Mouse (Mus musculus): ENCODE measurements around the gene Gmeb2. TPM values are rescaled to one million over a fixed set of nuclear protein-coding genes. Genes with fewer than 3 reads are reported as not detected.

Gmeb2 gene
- polyA plus RNA-seq, 1 experiment from 2014 or later: 21.6 TPM

- Histone ChIP-seq H3K9ac (ENCODE audit: low read length) (peak overlapping the region; percentile 31), H3K27ac (ENCODE audit: low read depth, low read length) (no peak overlapping the region), H3K9me3 (ENCODE audit: control insufficient read depth, low read length) (no peaks in the 10 kb centered on the region), H3K36me3 (ENCODE audit: control insufficient read depth, insufficient read depth, low read length) (no peaks in the 10 kb centered on the region), H3K4me1 (ENCODE audit: control insufficient read depth, insufficient read depth, low read length) (peaks cover 11% of the 10 kb centered on the region), H3K27me3 (ENCODE audit: control insufficient read depth, insufficient read depth, low read length) (peaks cover 31% of the 10 kb centered on the region), H3K4me2 (ENCODE audit: low read depth) (peak overlapping the region; percentile 43), H3K4me3 (ENCODE audit: low read depth, low read length) (peak overlapping the region; percentile 23)
- DNase-seq (ENCODE audit: low spot score): peak; percentile 30
- 3% methylated on average over 34 of the region's 34 CpGs for WGBS
- ATAC-seq (ENCODE audit: insufficient read depth, low FRiP score, low TSS enrichment): no peak
Observed at GRCm38 (mm10) chr2:181212389-181213020, 75.3 kb downstream of the Gmeb2 start.

GRCm38 (mm10) chr2:181206118-181206517 is 81.7 kb downstream of the Gmeb2 start:
- DNase-seq (ENCODE audit: low spot score) (no peak), ATAC-seq (ENCODE audit: insufficient read depth, low FRiP score, low TSS enrichment) (no peak)
- Histone ChIP-seq H3K4me1 (ENCODE audit: control insufficient read depth, insufficient read depth, low read length) (no peaks in the 10 kb centered on the region), H3K36me3 (ENCODE audit: control insufficient read depth, insufficient read depth, low read length) (no peaks in the 10 kb centered on the region), H3K4me3 (ENCODE audit: low read depth, low read length) (no peak overlapping the region), H3K27ac (ENCODE audit: low read depth, low read length) (no peak overlapping the region), H3K4me2 (ENCODE audit: low read depth) (no peak overlapping the region), H3K9ac (ENCODE audit: low read length) (no peak overlapping the region), H3K9me3 (ENCODE audit: control insufficient read depth, low read length) (no peaks in the 10 kb centered on the region), H3K27me3 (ENCODE audit: control insufficient read depth, insufficient read depth, low read length) (peaks cover 1% of the 10 kb centered on the region; the same call in 1 of the 2 replicates)
- WGBS: 77% methylated on average over 9 of the region's 9 CpGs

- Histone ChIP-seq H3K4me3 (ENCODE audit: low read depth, low read length) (no peak overlapping the region), H3K9me3 (ENCODE audit: control insufficient read depth, low read length) (no peaks in the 10 kb centered on the region), H3K4me2 (ENCODE audit: low read depth) (no peak overlapping the region), H3K36me3 (ENCODE audit: control insufficient read depth, insufficient read depth, low read length) (no peaks in the 10 kb centered on the region), H3K27me3 (ENCODE audit: control insufficient read depth, insufficient read depth, low read length) (no peaks in the 10 kb centered on the region), H3K4me1 (ENCODE audit: control insufficient read depth, insufficient read depth, low read length) (no peaks in the 10 kb centered on the region), H3K27ac (ENCODE audit: low read depth, low read length) (no peak overlapping the region), H3K9ac (ENCODE audit: low read length) (no peak overlapping the region)
- 87% methylated on average over 5 of the region's 5 CpGs for WGBS
- DNase-seq (ENCODE audit: low spot score): no peak
- ATAC-seq (ENCODE audit: insufficient read depth, low FRiP score, low TSS enrichment): no peak
Observed at GRCm38 (mm10) chr2:181205678-181206077, 82.2 kb downstream of the Gmeb2 start.

- DNase-seq (ENCODE audit: low spot score) (no peak), ATAC-seq (ENCODE audit: insufficient read depth, low FRiP score, low TSS enrichment) (no peak)
- WGBS: 79% methylated on average over 6 of the region's 6 CpGs
- Histone ChIP-seq H3K9me3 (ENCODE audit: control insufficient read depth, low read length) (no peaks in the 10 kb centered on the region), H3K27me3 (ENCODE audit: control insufficient read depth, insufficient read depth, low read length) (no peaks in the 10 kb centered on the region), H3K4me1 (ENCODE audit: control insufficient read depth, insufficient read depth, low read length) (no peaks in the 10 kb centered on the region), H3K27ac (ENCODE audit: low read depth, low read length) (no peak overlapping the region), H3K4me3 (ENCODE audit: low read depth, low read length) (no peak overlapping the region), H3K4me2 (ENCODE audit: low read depth) (no peak overlapping the region), H3K9ac (ENCODE audit: low read length) (no peak overlapping the region), H3K36me3 (ENCODE audit: control insufficient read depth, insufficient read depth, low read length) (no peaks in the 10 kb centered on the region)
Observed at GRCm38 (mm10) chr2:181202886-181203285, 84.9 kb downstream of the Gmeb2 start.

GRCm38 (mm10) chr2:181202422-181202821 is 85.4 kb downstream of the Gmeb2 start, which contains the start of gene Ptk6:
Gene Ptk6 (minus strand): TSS chr2:181202789.
- Histone ChIP-seq H3K4me3 (ENCODE audit: low read depth, low read length) (no peak within 1 kb of the TSS), H3K9me3 (ENCODE audit: control insufficient read depth, low read length) (no peaks in the 10 kb centered on the region), H3K9ac (ENCODE audit: low read length) (no peak within 1 kb of the TSS), H3K27ac (ENCODE audit: low read depth, low read length) (no peak within 1 kb of the TSS), H3K4me2 (ENCODE audit: low read depth) (no peak within 1 kb of the TSS), H3K27me3 (ENCODE audit: control insufficient read depth, insufficient read depth, low read length) (no peaks in the 10 kb centered on the region), H3K4me1 (ENCODE audit: control insufficient read depth, insufficient read depth, low read length) (no peaks in the 10 kb centered on the region), H3K36me3 (ENCODE audit: control insufficient read depth, insufficient read depth, low read length) (no peaks in the 10 kb centered on the region)
- DNase-seq (ENCODE audit: low spot score): no peak
- no peak for ATAC-seq (ENCODE audit: insufficient read depth, low FRiP score, low TSS enrichment)
- WGBS: 96% methylated on average over 3 of the region's 3 CpGs

GRCm38 (mm10) chr2:181201606-181202005 is 86.2 kb downstream of the Gmeb2 start:
- Histone ChIP-seq H3K4me2 (ENCODE audit: low read depth) (no peak overlapping the region), H3K27me3 (ENCODE audit: control insufficient read depth, insufficient read depth, low read length) (no peaks in the 10 kb centered on the region), H3K27ac (ENCODE audit: low read depth, low read length) (no peak overlapping the region), H3K9ac (ENCODE audit: low read length) (no peak overlapping the region), H3K4me3 (ENCODE audit: low read depth, low read length) (no peak overlapping the region), H3K9me3 (ENCODE audit: control insufficient read depth, low read length) (no peaks in the 10 kb centered on the region), H3K36me3 (ENCODE audit: control insufficient read depth, insufficient read depth, low read length) (no peaks in the 10 kb centered on the region), H3K4me1 (ENCODE audit: control insufficient read depth, insufficient read depth, low read length) (no peaks in the 10 kb centered on the region)
- no peak for ATAC-seq (ENCODE audit: insufficient read depth, low FRiP score, low TSS enrichment)
- 72% methylated on average over 3 of the region's 3 CpGs for WGBS
- DNase-seq (ENCODE audit: low spot score): no peak

Other genes starting within 250 kb of the Gmeb2 start
- 61.4 and 68.5 TPM in 2 replicates for gene Chrna4, start 244.5 kb downstream of the Gmeb2 start, polyA plus RNA-seq (2014; fragmentation: Nextera tagmentation; extraction: Ambion mirVana)
- gene Kcnq2, start 152.7 kb downstream of the Gmeb2 start, polyA plus RNA-seq (2014; fragmentation: Nextera tagmentation; extraction: Ambion mirVana): 16.0 and 17.1 TPM in 2 replicates
- gene Eef1a2, start 131.0 kb downstream of the Gmeb2 start, polyA plus RNA-seq (2014; fragmentation: Nextera tagmentation; extraction: Ambion mirVana): 0.92 and 0.93 TPM in 2 replicates
- gene Ppdpf, start 100.8 kb downstream of the Gmeb2 start, polyA plus RNA-seq (2014; fragmentation: Nextera tagmentation; extraction: Ambion mirVana): 402 and 413 TPM in 2 replicates
- not detected in 2 replicates for gene Ptk6, start 85.2 kb downstream of the Gmeb2 start, polyA plus RNA-seq (2014; fragmentation: Nextera tagmentation; extraction: Ambion mirVana)
- gene Srms, start 74.8 kb downstream of the Gmeb2 start, polyA plus RNA-seq (2014; fragmentation: Nextera tagmentation; extraction: Ambion mirVana): 0.12 TPM in 1 of 2 replicates, not detected in the other
- 0.28 TPM in 1 of 2 replicates, not detected in the other for gene Fndc11, start 68.0 kb downstream of the Gmeb2 start, polyA plus RNA-seq (2014; fragmentation: Nextera tagmentation; extraction: Ambion mirVana)
- gene Helz2, start 46.0 kb downstream of the Gmeb2 start, polyA plus RNA-seq (2014; fragmentation: Nextera tagmentation; extraction: Ambion mirVana): 0.64 and 0.68 TPM in 2 replicates
- 391 and 430 TPM in 2 replicates for gene Stmn3, start 26.5 kb upstream of the Gmeb2 start, polyA plus RNA-seq (2014; fragmentation: Nextera tagmentation; extraction: Ambion mirVana)
- gene Rtel1, start 31.7 kb upstream of the Gmeb2 start, polyA plus RNA-seq (2014; fragmentation: Nextera tagmentation; extraction: Ambion mirVana): 53.7 and 61.8 TPM in 2 replicates
- gene Zgpat, start 76.9 kb upstream of the Gmeb2 start, polyA plus RNA-seq (2014; fragmentation: Nextera tagmentation; extraction: Ambion mirVana): 44.5 and 46.4 TPM in 2 replicates
- 63.3 and 69.8 TPM in 2 replicates for gene Arfrp1, start 77.4 kb upstream of the Gmeb2 start, polyA plus RNA-seq (2014; fragmentation: Nextera tagmentation; extraction: Ambion mirVana)
- gene Lime1, start 92.0 kb upstream of the Gmeb2 start, polyA plus RNA-seq (2014; fragmentation: Nextera tagmentation; extraction: Ambion mirVana): 23.9 and 24.2 TPM in 2 replicates
- 20.2 and 21.9 TPM in 2 replicates for gene Zbtb46, start 171.4 kb upstream of the Gmeb2 start, polyA plus RNA-seq (2014; fragmentation: Nextera tagmentation; extraction: Ambion mirVana)
- gene Abhd16b, start 205.2 kb upstream of the Gmeb2 start, polyA plus RNA-seq (2014; fragmentation: Nextera tagmentation; extraction: Ambion mirVana): 0.22 TPM in 1 of 2 replicates, not detected in the other
- 141 and 142 TPM in 2 replicates for gene Tpd52l2, start 209.1 kb upstream of the Gmeb2 start, polyA plus RNA-seq (2014; fragmentation: Nextera tagmentation; extraction: Ambion mirVana)
- gene Dnajc5, start 232.4 kb upstream of the Gmeb2 start, polyA plus RNA-seq (2014; fragmentation: Nextera tagmentation; extraction: Ambion mirVana): 107 and 120 TPM in 2 replicates

Data from neural tube, embryonic 11.5 days (tissue).